Mouse (Mus musculus): ENCODE measurements around the gene Olig2. TPM values are rescaled to one million over a fixed set of nuclear protein-coding genes. Genes with fewer than 3 reads are reported as not detected.

Olig2 gene
- total and polyA plus RNA-seq, 3 experiments, result not detected

DNA sequence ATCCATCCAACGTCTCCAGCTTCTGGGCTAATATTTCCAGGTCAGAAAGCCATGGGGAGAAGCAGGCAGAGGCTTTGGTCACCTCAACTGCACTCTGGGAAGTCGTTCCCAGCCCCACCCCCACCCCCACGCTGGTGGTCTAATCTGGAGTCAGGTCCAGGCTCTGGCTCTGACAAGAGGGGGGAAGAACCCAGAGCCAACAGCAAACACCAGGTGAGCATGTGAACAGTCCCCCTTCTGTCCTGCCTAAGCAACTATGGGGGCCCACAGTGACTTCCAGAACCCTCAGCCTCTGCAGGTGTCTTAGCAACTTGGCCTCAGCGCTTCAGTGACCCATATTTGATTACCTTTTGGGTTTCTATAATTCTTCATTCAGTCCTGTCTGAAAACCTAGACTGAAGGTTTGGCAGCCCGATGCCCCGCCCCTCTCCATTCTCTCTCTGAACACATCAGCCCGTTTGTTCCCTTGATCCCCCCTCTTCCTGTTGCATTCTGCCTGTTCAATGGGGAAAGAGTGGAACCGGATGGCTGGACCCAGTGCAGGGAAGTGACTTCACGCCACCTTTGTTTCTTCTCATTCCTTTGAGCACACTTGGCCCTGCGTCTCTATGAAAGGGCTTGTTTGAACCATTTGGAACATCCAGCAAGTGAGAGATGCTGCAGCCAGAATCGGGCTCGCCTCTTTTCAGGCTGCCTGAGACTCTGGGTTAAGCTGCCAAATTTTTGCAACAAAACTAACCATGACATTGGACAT lies 37.4 kb downstream of the Olig2 start:
- Histone ChIP-seq H3K4me1 (ENCODE audit: control insufficient read depth in 1 of 2, insufficient read depth in 2 of 2) (no peaks in the 10 kb centered on the region), H3K27me3 (replicated peaks) (peaks cover 88% of the 10 kb centered on the region), H3K79me2 (replicated peaks; ENCODE audit: control insufficient read depth, extremely low read depth, insufficient read depth, poor library complexity, severe bottlenecking) (no peaks in the 10 kb centered on the region), H3K4me2 (ENCODE audit: insufficient read depth, low read depth, poor library complexity, severe bottlenecking) (no peak overlapping the region), H3K36me3 (replicated peaks in 1 of 2; ENCODE audit: control insufficient read depth in 1 of 2, insufficient read depth in 1 of 2, low read length in 1 of 2) (no peaks in the 10 kb centered on the region), H3K27ac (ENCODE audit: insufficient read depth, low read depth) (no peak overlapping the region), H3K9ac (ENCODE audit: insufficient read depth, low read depth) (no peak overlapping the region), H3K9me3 (replicated peaks; ENCODE audit: low read length) (no peaks in the 10 kb centered on the region), H3K4me3 (replicated peaks in 1 of 3; ENCODE audit: low read depth in 2 of 3, low read length in 2 of 3, poor library complexity in 1 of 3) (no peak overlapping the region)
- in situ Hi-C loops (cut with MboI; ENCODE audit: low pct_ligation_motif_present, low pct_unique_long_range_greater_than_20kb, low sequenced_read_pairs) (no loop called here), dilution Hi-C loops (cut with MboI; ENCODE audit: extremely low pct_ligation_motif_present, extremely low pct_unique_long_range_greater_than_20kb, low sequenced_read_pairs) (no loop called here)
- TF ChIP-seq JUN (IDR thresholded peaks at IDR 0.05; ENCODE audit: insufficient read depth, low read depth, low read length) (no peak), RAD21 (IDR thresholded peaks at IDR 0.05; ENCODE audit: low read depth, low read length) (no peak), MAX (IDR thresholded peaks at IDR 0.05; ENCODE audit: low read length) (no peak), ZKSCAN1 (IDR thresholded peaks at IDR 0.05; ENCODE audit: borderline replicate concordance, low read depth, low read length) (no peak), ZC3H11A (IDR thresholded peaks at IDR 0.05; ENCODE audit: low read depth, low read length) (no peak), ZMIZ1 (IDR thresholded peaks at IDR 0.05; ENCODE audit: low read depth, low read length) (no peak), TCF12 (IDR thresholded peaks at IDR 0.05; ENCODE audit: low read depth, low read length) (no peak), SMC3 (IDR thresholded peaks at IDR 0.05; ENCODE audit: low read depth, low read length) (no peak), PAX5 (IDR thresholded peaks at IDR 0.05; ENCODE audit: low read length) (no peak), UBTF (IDR thresholded peaks at IDR 0.05; ENCODE audit: low read depth, low read length) (no peak), CHD1 (IDR thresholded peaks at IDR 0.05; ENCODE audit: low read depth, low read length) (no peak), SIN3A (IDR thresholded peaks at IDR 0.05; ENCODE audit: low read length) (no peak), MYC (IDR thresholded peaks at IDR 0.05; ENCODE audit: low read depth, low read length) (no peak), USF1 (IDR thresholded peaks at IDR 0.05; ENCODE audit: low read depth, low read length) (no peak), E2F4 (IDR thresholded peaks at IDR 0.05; ENCODE audit: insufficient replicate concordance, low read depth, low read length) (no peak), MAFK (IDR thresholded peaks at IDR 0.05; ENCODE audit: insufficient replicate concordance, low read length) (no peak)
- DNase-seq (ENCODE audit: extremely low read depth), result no peak

DNA sequence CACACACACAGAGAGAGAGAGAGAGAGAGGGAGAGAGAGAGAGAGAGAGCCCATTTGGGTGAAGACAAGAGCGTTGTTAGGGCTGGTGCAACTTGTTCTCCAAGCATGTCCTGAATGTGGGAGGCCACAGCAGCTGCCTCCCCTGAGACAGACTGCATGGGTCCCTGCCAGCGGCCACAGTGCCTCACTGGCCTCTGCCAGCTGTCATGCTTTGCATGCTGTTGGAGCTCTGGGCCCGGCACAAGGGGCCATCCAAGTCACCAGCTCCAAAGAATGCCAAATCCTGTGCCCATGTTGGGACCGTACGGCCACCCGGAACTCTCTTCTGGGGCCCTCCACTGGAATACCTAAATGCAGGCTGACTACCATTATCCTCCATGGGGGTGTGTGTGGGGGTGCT lies 40.7 kb downstream of the Olig2 start:
- no peak for DNase-seq (ENCODE audit: extremely low read depth)
- Histone ChIP-seq H3K79me2 (replicated peaks; ENCODE audit: control insufficient read depth, extremely low read depth, insufficient read depth, poor library complexity, severe bottlenecking) (no peaks in the 10 kb centered on the region), H3K4me1 (ENCODE audit: control insufficient read depth in 1 of 2, insufficient read depth in 2 of 2) (no peaks in the 10 kb centered on the region), H3K9me3 (replicated peaks; ENCODE audit: low read length) (peaks cover 15% of the 10 kb centered on the region), H3K4me2 (ENCODE audit: insufficient read depth, low read depth, poor library complexity, severe bottlenecking) (no peak overlapping the region), H3K4me3 (replicated peaks in 1 of 3; ENCODE audit: low read depth in 2 of 3, low read length in 2 of 3, poor library complexity in 1 of 3) (no peak overlapping the region), H3K27me3 (replicated peaks) (peaks cover 67% of the 10 kb centered on the region), H3K9ac (ENCODE audit: insufficient read depth, low read depth) (no peak overlapping the region), H3K27ac (ENCODE audit: insufficient read depth, low read depth) (no peak overlapping the region), H3K36me3 (replicated peaks in 1 of 2; ENCODE audit: control insufficient read depth in 1 of 2, insufficient read depth in 1 of 2, low read length in 1 of 2) (no peaks in the 10 kb centered on the region)
- in situ Hi-C loops (cut with MboI; ENCODE audit: low pct_ligation_motif_present, low pct_unique_long_range_greater_than_20kb, low sequenced_read_pairs) (no loop called here), dilution Hi-C loops (cut with MboI; ENCODE audit: extremely low pct_ligation_motif_present, extremely low pct_unique_long_range_greater_than_20kb, low sequenced_read_pairs) (no loop called here)
- TF ChIP-seq ZNF384 (IDR thresholded peaks at IDR 0.05; ENCODE audit: low read depth, low read length) (no peak), USF1 (IDR thresholded peaks at IDR 0.05; ENCODE audit: low read depth, low read length) (no peak), E2F4 (IDR thresholded peaks at IDR 0.05; ENCODE audit: insufficient replicate concordance, low read depth, low read length) (no peak), SMC3 (IDR thresholded peaks at IDR 0.05; ENCODE audit: low read depth, low read length) (no peak), IRF4 (IDR thresholded peaks at IDR 0.05; ENCODE audit: low read depth, low read length) (no peak), TBP (conservative IDR thresholded peaks at IDR 0.05; ENCODE audit: low read depth, low read length) (no peak), NRF1 (IDR thresholded peaks at IDR 0.05; ENCODE audit: low read depth, low read length) (no peak)
